In the genomic region with DNA sequence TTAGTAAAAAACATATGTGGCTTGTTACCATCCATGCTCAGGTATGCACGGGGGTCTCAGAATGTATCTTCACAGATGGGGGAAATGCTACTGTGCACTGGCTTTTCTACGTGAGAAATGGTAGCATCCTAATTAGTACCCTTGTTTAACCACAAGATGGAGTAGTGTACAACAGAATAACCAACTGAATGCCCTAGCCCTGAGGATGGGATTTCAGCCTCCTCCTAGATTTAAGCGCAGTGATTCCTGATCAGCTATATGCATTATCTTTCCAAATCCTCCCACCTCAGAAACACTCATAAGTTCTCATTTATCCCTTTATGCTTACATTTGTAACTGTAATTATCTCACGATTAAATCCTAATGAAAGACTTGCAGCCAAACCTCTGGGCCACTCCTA, we compare ENCODE assay signal across 10 mouse cellular contexts. TPM values are rescaled to one million over a fixed set of nuclear protein-coding genes. Genes with fewer than 3 reads are reported as not detected.
A peak's percentile ranks its signal among the peaks of the same experiment; 100 is the strongest.
DNase-seq lines count a peak whose midpoint lies in the region; ATAC-seq and TF ChIP-seq lines count a peak whose summit lies in the region.
"Had no signal": no experiment of that assay in that cellular context is flagged by ENCODE, and none has a peak within 500 bp of the region (broad histone marks: within the 10 kb centered on the region; RNA-seq: fewer than 3 reads in every experiment).

No protein-coding gene starts in this region.

- H3K9ac ChIP-seq in kidney, embryonic 15.5 days, result no peak overlapping the region
- H3K9ac ChIP-seq: embryonic facial prominence, embryonic 12.5 days; lung, embryonic 15.5 days had no signal

- 0 out of 2 replicates have a peak, but pooled peaks have one; percentile 38 for ATAC-seq in kidney, embryonic 15.5 days (replicated peaks; ENCODE audit: low FRiP score)
- peak; percentile 83 for ATAC-seq in inflammation-experienced regulatory T-cells, adult 6 months

- H3K4me1 ChIP-seq in kidney, embryonic 15.5 days, result peaks cover 12% of the 10 kb centered on the region
- peaks cover 48% of the 10 kb centered on the region for H3K4me1 ChIP-seq in E14TG2a.4 (replicated peaks; ENCODE audit: low read depth, low read length)

- H3K27me3 ChIP-seq in kidney, embryonic 15.5 days, result 0 out of 2 replicates have a peak, but pooled peaks cover 3% of the 10 kb centered on the region
- H3K27me3 ChIP-seq in E14TG2a.4 (ENCODE audit: insufficient read depth, low read length), result peaks cover 21% of the 10 kb centered on the region
- H3K27me3 ChIP-seq in splenic B cell, adult 2 months (ENCODE audit: control insufficient read depth, insufficient read depth, low read length, poor library complexity, severe bottlenecking), result no peaks in the 10 kb centered on the region
- H3K27me3 ChIP-seq: embryonic facial prominence, embryonic 12.5 days; lung, embryonic 15.5 days had no signal

- H3K36me3 ChIP-seq in kidney, embryonic 15.5 days, result no peaks in the 10 kb centered on the region
- H3K36me3 ChIP-seq in E14TG2a.4 (ENCODE audit: insufficient read depth, low read length), result no peaks in the 10 kb centered on the region
- H3K36me3 ChIP-seq in splenic B cell, adult 2 months (ENCODE audit: control insufficient read depth, insufficient read depth, low read length, poor library complexity, severe bottlenecking), result no peaks in the 10 kb centered on the region
- H3K36me3 ChIP-seq: embryonic facial prominence, embryonic 12.5 days; lung, embryonic 15.5 days had no signal

- H3K27ac ChIP-seq in kidney, embryonic 15.5 days, result no peak overlapping the region
- H3K27ac ChIP-seq: embryonic facial prominence, embryonic 12.5 days; lung, embryonic 15.5 days had no signal

- H3K4me2 ChIP-seq in kidney, embryonic 15.5 days, result no peak overlapping the region
- H3K4me2 ChIP-seq: embryonic facial prominence, embryonic 12.5 days; lung, embryonic 15.5 days had no signal

- no peak overlapping the region for H3K4me3 ChIP-seq in kidney, embryonic 15.5 days (replicated peaks)
- H3K4me3 ChIP-seq in E14TG2a.4 (replicated peaks; ENCODE audit: low read length), result no peak overlapping the region
- H3K4me3 ChIP-seq: embryonic facial prominence, embryonic 12.5 days; lung, embryonic 15.5 days had no signal

- 17% methylated on average over 4 of the region's 4 CpGs for WGBS in kidney, embryonic 15.5 days

- no peak for DNase-seq in kidney, adult 18-20 months
- DNase-seq in c-Kit-positive CD71-negative TER-119-negative erythroid progenitor cells, embryonic 14.5 days (ENCODE audit: low read depth), result peak; percentile 16
- peak; percentile 26 for DNase-seq in splenic B cell, adult 2 months (ENCODE audit: low read depth, low spot score)
- no peak for DNase-seq in adrenal gland, adult 8-10 months
- no peak for DNase-seq in thymus, postnatal 36 days

- peak; percentile 63 for TF ChIP-seq CTCF in E14TG2a.4 (conservative IDR thresholded peaks at IDR 0.05; ENCODE audit: low read length)

- no peaks in the 10 kb centered on the region for H3K9me3 ChIP-seq in kidney, embryonic 15.5 days (replicated peaks)
- H3K9me3 ChIP-seq in E14TG2a.4 (ENCODE audit: low read length), result no peaks in the 10 kb centered on the region
- H3K9me3 ChIP-seq: embryonic facial prominence, embryonic 12.5 days; lung, embryonic 15.5 days had no signal

RNA-seq across cellular contexts. Expression of gene Gpr45, which starts 37.6 kb away (rescaled TPM):
- 13.1 and 13.4 TPM in 2 replicates for polyA plus RNA-seq in kidney, embryonic 15.5 days (2015; fragmentation: Nextera tagmentation; extraction: Ambion mirVana)
- 10 to 100 TPM in 1 of 3 experiments, 1 to 10 TPM in 2; 8.2 to 10.1 (median 9.7) TPM for polyA plus RNA-seq in inflammation-experienced regulatory T-cells, adult 6 months (2017; shearing (Covaris generic))
- total RNA-seq in adrenal gland, adult 8-10 months (2022), result 1 to 10 TPM; 2.2 to 5.4 (median 3.4) TPM

Comparison
In these comparisons a context has a peak if more than half of its experiments do, and no peak if none do; other contexts are left out.
1. DNase-seq: peak in c-Kit-positive CD71-negative TER-119-negative erythroid progenitor cells, embryonic 14.5 days (single experiment) and splenic B cell, adult 2 months (single experiment); none in kidney, adult 18-20 months (single experiment), adrenal gland, adult 8-10 months (single experiment) and thymus, postnatal 36 days (0 of 2).